In the genomic region with DNA sequence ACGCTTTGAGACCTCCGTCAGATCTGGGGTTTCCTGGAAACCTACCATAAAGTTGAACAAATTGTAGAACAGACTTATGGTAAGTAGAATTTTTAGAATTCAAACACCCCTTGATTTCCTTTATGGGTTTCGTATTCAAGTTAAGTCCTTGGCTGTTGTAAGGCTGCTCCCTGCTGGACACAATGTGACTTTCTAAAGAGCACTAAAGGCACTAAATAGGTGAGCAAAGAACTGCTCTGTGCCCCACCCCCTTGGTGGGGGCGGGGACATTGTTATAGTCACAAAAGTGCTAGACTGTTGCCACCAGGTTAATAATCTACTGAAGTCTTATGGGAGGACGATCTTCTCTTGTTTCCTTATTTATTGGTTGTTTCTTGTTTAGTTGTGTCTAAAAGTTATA, we compare ENCODE assay signal across 7 mouse cellular contexts. TPM values are rescaled to one million over a fixed set of nuclear protein-coding genes. Genes with fewer than 3 reads are reported as not detected.
DNase-seq lines count a peak whose midpoint lies in the region; ATAC-seq and TF ChIP-seq lines count a peak whose summit lies in the region.

No protein-coding gene starts in this region.

- WGBS in liver, adult 2 months = 69% methylated on average over 5 of the region's 5 CpGs
- 81% methylated on average over 5 of the region's 5 CpGs for WGBS in liver, embryonic 11.5 days

- in situ Hi-C loops in Patski (cut with MboI; ENCODE audit: low pct_unique_long_range_greater_than_20kb) = no loop called here

- peak; percentile 30; the same call in 1 of the 2 replicates for TF ChIP-seq CTCF in liver, adult 2 months (IDR thresholded peaks at IDR 0.05; ENCODE audit: low read depth, low read length)
- TF ChIP-seq CTCF in Patski (IDR thresholded peaks at IDR 0.05) = peak; percentile 50

- TF ChIP-seq POLR2A in liver, adult 2 months (IDR thresholded peaks at IDR 0.05; ENCODE audit: extremely low read depth, insufficient read depth, low read length) = no peak

- H3K4me1 ChIP-seq in liver, adult 2 months (ENCODE audit: control insufficient read depth, insufficient read depth, low read length) = peaks cover 3% of the 10 kb centered on the region; the same call in 1 of the 2 replicates
- 0 out of 2 replicates have a peak, but pooled peaks cover 3% of the 10 kb centered on the region for H3K4me1 ChIP-seq in liver, embryonic 11.5 days (replicated peaks; ENCODE audit: control insufficient read depth, insufficient read depth, low read length)

- H3K79me2 ChIP-seq in liver, adult 2 months (ENCODE audit: control insufficient read depth, insufficient read depth, low read length) = peaks cover 5% of the 10 kb centered on the region; the same call in 1 of the 2 replicates

- no peaks in the 10 kb centered on the region for H3K27me3 ChIP-seq in liver, adult 2 months (ENCODE audit: control insufficient read depth, insufficient read depth, low read length)
- no peaks in the 10 kb centered on the region for H3K27me3 ChIP-seq in liver, embryonic 11.5 days (replicated peaks; ENCODE audit: control insufficient read depth, insufficient read depth, low read length)
- no peaks in the 10 kb centered on the region for H3K27me3 ChIP-seq in Patski
- no peaks in the 10 kb centered on the region for H3K27me3 ChIP-seq in splenic B cell, adult 2 months (ENCODE audit: control insufficient read depth, insufficient read depth, low read length, poor library complexity, severe bottlenecking)

- no peaks in the 10 kb centered on the region for H3K9me3 ChIP-seq in liver, embryonic 11.5 days (ENCODE audit: control insufficient read depth, low read length)

- H3K4me2 ChIP-seq in liver, embryonic 11.5 days = no peak overlapping the region

- POLR2A ChIA-PET in Patski (lab: Charles Lee) = no interaction called here

- H3K36me3 ChIP-seq in liver, adult 2 months (ENCODE audit: control insufficient read depth, insufficient read depth, low read length) = no peaks in the 10 kb centered on the region
- no peaks in the 10 kb centered on the region for H3K36me3 ChIP-seq in liver, embryonic 11.5 days (ENCODE audit: control insufficient read depth, insufficient read depth, low read length)
- no peaks in the 10 kb centered on the region for H3K36me3 ChIP-seq in splenic B cell, adult 2 months (ENCODE audit: control insufficient read depth, insufficient read depth, low read length, poor library complexity, severe bottlenecking)

- no peak for ATAC-seq in liver, embryonic 11.5 days (replicated peaks; ENCODE audit: low FRiP score)
- ATAC-seq in Patski = no peak

- H3K27ac ChIP-seq in liver, adult 2 months (replicated peaks; ENCODE audit: insufficient read depth, low read depth, low read length) = no peak overlapping the region
- no peak overlapping the region for H3K27ac ChIP-seq in liver, embryonic 11.5 days (ENCODE audit: low read depth, low read length)

- no peak overlapping the region for H3K9ac ChIP-seq in liver, adult 2 months (ENCODE audit: low read depth, low read length)
- H3K9ac ChIP-seq in liver, embryonic 11.5 days (ENCODE audit: low read depth, low read length) = no peak overlapping the region

- peak; percentile 79 for DNase-seq in liver, adult 2 months (ENCODE audit: extremely low read depth, low read depth, low spot score)
- no peak for DNase-seq in liver, embryonic 11.5 days (ENCODE audit: low spot score)
- peak; percentile 2 for DNase-seq in Patski (ENCODE audit: low read depth, low spot score)
- DNase-seq in cerebellum, postnatal 14 days = peak; percentile 42 to 48
- DNase-seq in splenic B cell, adult 2 months (ENCODE audit: low read depth, low spot score) = peak; percentile 58
- DNase-seq in gastrocnemius, adult 18-20 months (ENCODE audit: low spot score) = no peak
- DNase-seq in urinary bladder, postnatal 4 days (ENCODE audit: low spot score in 2 of 2) = no peak

- CTCF ChIA-PET in Patski (lab: Charles Lee) = no interaction called here

- H3K4me3 ChIP-seq in liver, adult 2 months (ENCODE audit: insufficient read depth, low read depth, low read length) = no peak overlapping the region
- H3K4me3 ChIP-seq in liver, embryonic 11.5 days (ENCODE audit: low read depth, low read length) = no peak overlapping the region

RNA-seq across cellular contexts. Expression of gene Immp1l, which starts 3.9 kb away (rescaled TPM):
- 42.2 and 49.4 TPM in 2 replicates for total RNA-seq in liver, adult 2 months (2014; rRNA removed)
- 12.7 and 15.1 TPM in 2 replicates for polyA plus RNA-seq in liver, adult 2 months (2012; rRNA removed)
- 105 and 110 TPM in 2 replicates for polyA plus RNA-seq in liver, embryonic 11.5 days (2014; fragmentation: Nextera tagmentation; extraction: Ambion mirVana)
- 33.0 TPM for polyA plus RNA-seq in Patski (2021)
- 10 to 100 TPM; 72.5 to 81.2 TPM for total RNA-seq in gastrocnemius, adult 18-20 months (2021)

RNA-seq across cellular contexts. Expression of gene Elp4, which starts 4.0 kb away (rescaled TPM):
- 13.6 and 16.2 TPM in 2 replicates for total RNA-seq in liver, adult 2 months (2014; rRNA removed)
- 7.7 and 10.1 TPM in 2 replicates for polyA plus RNA-seq in liver, adult 2 months (2012; rRNA removed)
- polyA plus RNA-seq in liver, embryonic 11.5 days (2014; fragmentation: Nextera tagmentation; extraction: Ambion mirVana) = 28.2 and 35.3 TPM in 2 replicates
- polyA plus RNA-seq in Patski (2021) = 13.5 TPM
- total RNA-seq in gastrocnemius, adult 18-20 months (2021) = 1 to 10 TPM; 7.1 to 8.6 TPM

Comparison
In these comparisons a context has a peak if more than half of its experiments do, and no peak if none do; other contexts are left out.
1. DNase-seq: peak in liver, adult 2 months (single experiment), Patski (single experiment), cerebellum, postnatal 14 days (2 of 2) and splenic B cell, adult 2 months (single experiment); none in liver, embryonic 11.5 days (single experiment), gastrocnemius, adult 18-20 months (single experiment) and urinary bladder, postnatal 4 days (0 of 2).